Mouse (Mus musculus): ENCODE results near the gene Irf2bp2. TPM values are rescaled to one million over a fixed set of nuclear protein-coding genes. Genes with fewer than 3 reads are reported as not detected.

Irf2bp2 gene
- polyA plus RNA-seq, 1 experiment from 2014 or later, result 9.7 TPM

- no peak for ATAC-seq (ENCODE audit: insufficient number of reproducible peaks, insufficient read depth, low FRiP score, low read depth)
- Histone ChIP-seq H3K36me3 (ENCODE audit: control insufficient read depth, insufficient read depth, low read length) (peaks cover 31% of the 10 kb centered on the region), H3K4me1 (ENCODE audit: control insufficient read depth, insufficient read depth, low read length) (peaks cover 26% of the 10 kb centered on the region; the same call in 1 of the 2 replicates)
These were observed 5.8 kb downstream of the Irf2bp2 start for GRCm38 (mm10) chr8:126587836-126588503.

GRCm38 (mm10) chr8:126586599-126587577, 6.9 kb downstream of the Irf2bp2 start:
- peaks cover 26% of the 10 kb centered on the region; the same call in 1 of the 2 replicates for H3K4me1 ChIP-seq (ENCODE audit: control insufficient read depth, insufficient read depth, low read length)
- no peaks in the 10 kb centered on the region for H3K27me3 ChIP-seq (ENCODE audit: control insufficient read depth, insufficient read depth, low read length)
- no peak overlapping the region; the same call in 1 of the 2 replicates for H3K27ac ChIP-seq (ENCODE audit: low read length)
- 58% methylated on average over 10 of the region's 10 CpGs for WGBS
- H3K9ac ChIP-seq (replicated peaks; ENCODE audit: low read depth, low read length), result no peak overlapping the region
- peak overlapping the region; percentile 98; the same call in 1 of the 2 replicates for H3K4me2 ChIP-seq (replicated peaks; ENCODE audit: low read depth, low read length)
- no peak overlapping the region for H3K4me3 ChIP-seq (ENCODE audit: low read depth, low read length)
- H3K36me3 ChIP-seq (ENCODE audit: control insufficient read depth, insufficient read depth, low read length), result peaks cover 27% of the 10 kb centered on the region
- ATAC-seq (ENCODE audit: insufficient number of reproducible peaks, insufficient read depth, low FRiP score, low read depth), result no peak
- H3K9me3 ChIP-seq (ENCODE audit: control insufficient read depth, low read depth, low read length), result no peaks in the 10 kb centered on the region

More at GRCm38 (mm10) chr8:126587836-126588503, 5.8 kb downstream of the Irf2bp2 start:
- Histone ChIP-seq H3K4me2 (replicated peaks; ENCODE audit: low read depth, low read length) (peak overlapping the region; percentile 98), H3K9ac (replicated peaks; ENCODE audit: low read depth, low read length) (peak overlapping the region; percentile 100; the same call in 1 of the 2 replicates), H3K27ac (ENCODE audit: low read length) (peak overlapping the region; percentile 39; the same call in 1 of the 2 replicates), H3K27me3 (ENCODE audit: control insufficient read depth, insufficient read depth, low read length) (no peaks in the 10 kb centered on the region), H3K4me3 (ENCODE audit: low read depth, low read length) (peak overlapping the region; percentile 100), H3K9me3 (ENCODE audit: control insufficient read depth, low read depth, low read length) (no peaks in the 10 kb centered on the region)
- 26% methylated on average over 10 of the region's 10 CpGs for WGBS

- peak overlapping the region; percentile 96; the same call in 1 of the 2 replicates for H3K27ac ChIP-seq (ENCODE audit: low read length)
- peaks cover 26% of the 10 kb centered on the region; the same call in 1 of the 2 replicates for H3K4me1 ChIP-seq (ENCODE audit: control insufficient read depth, insufficient read depth, low read length)
- no peak for ATAC-seq (ENCODE audit: insufficient number of reproducible peaks, insufficient read depth, low FRiP score, low read depth)
- 80% methylated on average over 2 of the region's 2 CpGs for WGBS
- no peaks in the 10 kb centered on the region for H3K27me3 ChIP-seq (ENCODE audit: control insufficient read depth, insufficient read depth, low read length)
- no peak overlapping the region for H3K4me2 ChIP-seq (replicated peaks; ENCODE audit: low read depth, low read length)
- peaks cover 22% of the 10 kb centered on the region for H3K36me3 ChIP-seq (ENCODE audit: control insufficient read depth, insufficient read depth, low read length)
- no peak overlapping the region for H3K4me3 ChIP-seq (ENCODE audit: low read depth, low read length)
- H3K9ac ChIP-seq (replicated peaks; ENCODE audit: low read depth, low read length), result no peak overlapping the region
- no peaks in the 10 kb centered on the region for H3K9me3 ChIP-seq (ENCODE audit: control insufficient read depth, low read depth, low read length)
These were observed 7.7 kb downstream of the Irf2bp2 start for GRCm38 (mm10) chr8:126586101-126586500.

- H3K27ac ChIP-seq (ENCODE audit: low read length), result peak overlapping the region; percentile 96; the same call in 1 of the 2 replicates
- H3K4me3 ChIP-seq (ENCODE audit: low read depth, low read length), result no peak overlapping the region
- peaks cover 2% of the 10 kb centered on the region; the same call in 1 of the 2 replicates for H3K9me3 ChIP-seq (ENCODE audit: control insufficient read depth, low read depth, low read length)
- peaks cover 19% of the 10 kb centered on the region; the same call in 1 of the 2 replicates for H3K36me3 ChIP-seq (ENCODE audit: control insufficient read depth, insufficient read depth, low read length)
- H3K27me3 ChIP-seq (ENCODE audit: control insufficient read depth, insufficient read depth, low read length), result no peaks in the 10 kb centered on the region
- WGBS, result 57% methylated on average over 9 of the region's 9 CpGs
- no peak overlapping the region for H3K4me2 ChIP-seq (replicated peaks; ENCODE audit: low read depth, low read length)
- H3K9ac ChIP-seq (replicated peaks; ENCODE audit: low read depth, low read length), result no peak overlapping the region
- ATAC-seq (ENCODE audit: insufficient number of reproducible peaks, insufficient read depth, low FRiP score, low read depth), result no peak
- peaks cover 26% of the 10 kb centered on the region; the same call in 1 of the 2 replicates for H3K4me1 ChIP-seq (ENCODE audit: control insufficient read depth, insufficient read depth, low read length)
These were observed 8.2 kb downstream of the Irf2bp2 start for GRCm38 (mm10) chr8:126585561-126586031.

GRCm38 (mm10) chr8:126584844-126585231, 8.9 kb downstream of the Irf2bp2 start:
- Histone ChIP-seq H3K9ac (replicated peaks; ENCODE audit: low read depth, low read length) (no peak overlapping the region), H3K27me3 (ENCODE audit: control insufficient read depth, insufficient read depth, low read length) (no peaks in the 10 kb centered on the region), H3K36me3 (ENCODE audit: control insufficient read depth, insufficient read depth, low read length) (peaks cover 11% of the 10 kb centered on the region; the same call in 1 of the 2 replicates), H3K4me1 (ENCODE audit: control insufficient read depth, insufficient read depth, low read length) (peaks cover 26% of the 10 kb centered on the region; the same call in 1 of the 2 replicates), H3K4me2 (replicated peaks; ENCODE audit: low read depth, low read length) (peak overlapping the region; percentile 86), H3K4me3 (ENCODE audit: low read depth, low read length) (0 out of 2 replicates have a peak overlapping the region, but pooled peaks have one; percentile 38), H3K9me3 (ENCODE audit: control insufficient read depth, low read depth, low read length) (peaks cover 6% of the 10 kb centered on the region; the same call in 1 of the 2 replicates), H3K27ac (ENCODE audit: low read length) (peak overlapping the region; percentile 96)
- 37% methylated on average over 5 of the region's 5 CpGs for WGBS
- no peak for ATAC-seq (ENCODE audit: insufficient number of reproducible peaks, insufficient read depth, low FRiP score, low read depth)

- Histone ChIP-seq H3K4me2 (replicated peaks; ENCODE audit: low read depth, low read length) (peak overlapping the region; percentile 86), H3K9me3 (ENCODE audit: control insufficient read depth, low read depth, low read length) (peaks cover 6% of the 10 kb centered on the region; the same call in 1 of the 2 replicates), H3K27me3 (ENCODE audit: control insufficient read depth, insufficient read depth, low read length) (no peaks in the 10 kb centered on the region), H3K4me3 (ENCODE audit: low read depth, low read length) (peak overlapping the region; percentile 38), H3K9ac (replicated peaks; ENCODE audit: low read depth, low read length) (peak overlapping the region; percentile 56), H3K36me3 (ENCODE audit: control insufficient read depth, insufficient read depth, low read length) (peaks cover 11% of the 10 kb centered on the region; the same call in 1 of the 2 replicates), H3K27ac (ENCODE audit: low read length) (peak overlapping the region; percentile 96), H3K4me1 (ENCODE audit: control insufficient read depth, insufficient read depth, low read length) (peaks cover 26% of the 10 kb centered on the region; the same call in 1 of the 2 replicates)
- peak; percentile 72 for ATAC-seq (ENCODE audit: insufficient number of reproducible peaks, insufficient read depth, low FRiP score, low read depth)
- under 1% methylated on average over 61 of the region's 68 CpGs for WGBS
These were observed 9.6 kb downstream of the Irf2bp2 start for GRCm38 (mm10) chr8:126583971-126584843.

GRCm38 (mm10) chr8:126583534-126583933, 10.3 kb downstream of the Irf2bp2 start:
- WGBS, result 7% methylated on average over 13 of the region's 13 CpGs
- H3K4me1 ChIP-seq (ENCODE audit: control insufficient read depth, insufficient read depth, low read length), result peaks cover 21% of the 10 kb centered on the region; the same call in 1 of the 2 replicates
- peak overlapping the region; percentile 96 for H3K27ac ChIP-seq (ENCODE audit: low read length)
- no peak overlapping the region for H3K9ac ChIP-seq (replicated peaks; ENCODE audit: low read depth, low read length)
- peaks cover 11% of the 10 kb centered on the region; the same call in 1 of the 2 replicates for H3K36me3 ChIP-seq (ENCODE audit: control insufficient read depth, insufficient read depth, low read length)
- peak overlapping the region; percentile 38; the same call in 1 of the 2 replicates for H3K4me3 ChIP-seq (ENCODE audit: low read depth, low read length)
- peak; percentile 50; the same call in 1 of the 2 replicates for ATAC-seq (ENCODE audit: insufficient number of reproducible peaks, insufficient read depth, low FRiP score, low read depth)
- peak overlapping the region; percentile 86 for H3K4me2 ChIP-seq (replicated peaks; ENCODE audit: low read depth, low read length)
- H3K9me3 ChIP-seq (ENCODE audit: control insufficient read depth, low read depth, low read length), result peaks cover 6% of the 10 kb centered on the region; the same call in 1 of the 2 replicates
- H3K27me3 ChIP-seq (ENCODE audit: control insufficient read depth, insufficient read depth, low read length), result no peaks in the 10 kb centered on the region

All from stomach, embryonic 14.5 days (tissue).